Mouse (Mus musculus) E14TG2a.4 (cell line): ENCODE measurements at regions not wholly inside any gene's neighbourhood (a gene's known extent, or its start where the extent isn't known, plus 50 kb on each side); places are given as distances from the start of the nearest gene placed in this dataset.

Experiments used
- CTCF ChIP-seq: conservative IDR thresholded peaks from 2 replicates; pipeline ENCODE4 v1.5.1; 2014; ENCODE audit warnings: low read length
- NANOG ChIP-seq: IDR thresholded peaks from 2 replicates; pipeline ENCODE4 v1.6.1; 2014; ENCODE audit warnings: borderline replicate concordance, low read length, mixed read lengths

GRCm38 (mm10) chr2:178698648-178699047 is 268.3 kb downstream of the Cdh26 start:
- no peak for TF ChIP-seq CTCF
- no peak for TF ChIP-seq NANOG
